Mouse (Mus musculus): ENCODE data around the gene Fam114a2.
A peak's percentile ranks its signal among the peaks of the same experiment; 100 is the strongest.

- peak; percentile 72 for TF ChIP-seq CTCF (IDR thresholded peaks at IDR 0.05)
- no peak for TF ChIP-seq POLR2A (IDR thresholded peaks at IDR 0.05; ENCODE audit: insufficient read depth, low read depth, low read length)
- no peak for TF ChIP-seq EP300 (IDR thresholded peaks at IDR 0.05; ENCODE audit: insufficient read depth, low read depth, low read length)
Observed at GRCm38 (mm10) chr11:57475119-57475518, 43.3 kb downstream of the Fam114a2 start.

Data from heart, adult 2 months (tissue).